Mouse (Mus musculus): Measurements from ENCODE around the gene Cfap126. TPM values are rescaled to one million over a fixed set of nuclear protein-coding genes. Genes with fewer than 3 reads are reported as not detected.
"Not testable (repeated sequence)": the region's sequence is repeated elsewhere in the genome, so short reads cannot be mapped to it uniquely, and the experiment has no call there.

The Cfap126 gene
- polyA plus RNA-seq, 1 experiment, result 2.7 TPM

- WGBS, result 83% methylated on average over 4 of the region's 5 CpGs
Measured at GRCm38 (mm10) chr1:171076176-171076575, 37.5 kb upstream of the Cfap126 start.

GRCm38 (mm10) chr1:171077192-171077591 lies 36.5 kb upstream of the Cfap126 start:
- not testable (repeated sequence) for H3K27me3 ChIP-seq (ENCODE audit: control insufficient read depth, insufficient read depth, low read length); H3K36me3 ChIP-seq (ENCODE audit: control insufficient read depth, insufficient read depth, low read length); H3K4me1 ChIP-seq (replicated peaks; ENCODE audit: control insufficient read depth, insufficient read depth, low read length); H3K4me3 ChIP-seq (ENCODE audit: control insufficient read depth, insufficient read depth, low read length); DNase-seq; H3K27ac ChIP-seq (ENCODE audit: control insufficient read depth, insufficient read depth, low read length)
- 46% methylated on average over 5 of the region's 5 CpGs for WGBS

More at GRCm38 (mm10) chr1:171076176-171076575, 37.5 kb upstream of the Cfap126 start:
- H3K27me3 ChIP-seq (ENCODE audit: control insufficient read depth, insufficient read depth, low read length); H3K27ac ChIP-seq (ENCODE audit: control insufficient read depth, insufficient read depth, low read length); H3K36me3 ChIP-seq (ENCODE audit: control insufficient read depth, insufficient read depth, low read length); H3K4me3 ChIP-seq (ENCODE audit: control insufficient read depth, insufficient read depth, low read length); H3K4me1 ChIP-seq (replicated peaks; ENCODE audit: control insufficient read depth, insufficient read depth, low read length); DNase-seq: not testable (repeated sequence)

DNA sequence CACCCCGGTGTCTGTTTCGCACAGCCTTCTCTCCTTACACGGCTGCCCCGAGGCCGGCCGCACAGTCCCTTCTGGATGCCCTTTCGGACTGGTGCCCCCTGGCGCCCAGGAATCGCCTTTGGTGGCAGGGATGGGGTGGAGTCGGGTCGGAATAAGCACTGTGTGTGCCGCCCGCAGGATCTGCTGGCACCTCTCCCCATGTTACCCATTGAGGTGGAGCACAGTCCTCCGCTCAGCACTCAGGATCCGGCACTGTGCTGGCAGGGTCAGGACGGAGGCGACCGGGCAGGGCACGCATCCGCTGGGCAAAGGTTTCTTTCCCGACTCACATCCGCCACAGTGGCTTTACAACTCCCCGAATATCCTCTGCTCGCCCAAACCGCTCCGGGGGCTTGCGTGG lies 35.8 kb upstream of the Cfap126 start:
- whole genome bisulfite sequencing, result 3% methylated on average over 20 of the region's 27 CpGs
- H3K27me3 ChIP-seq (ENCODE audit: control insufficient read depth, insufficient read depth, low read length); DNase-seq: not testable (repeated sequence)

GRCm38 (mm10) chr1:171078419-171078818 lies 35.3 kb upstream of the Cfap126 start:
- H3K36me3 ChIP-seq (ENCODE audit: control insufficient read depth, insufficient read depth, low read length); H3K27ac ChIP-seq (ENCODE audit: control insufficient read depth, insufficient read depth, low read length); H3K4me3 ChIP-seq (ENCODE audit: control insufficient read depth, insufficient read depth, low read length); H3K27me3 ChIP-seq (ENCODE audit: control insufficient read depth, insufficient read depth, low read length); DNase-seq; H3K4me1 ChIP-seq (replicated peaks; ENCODE audit: control insufficient read depth, insufficient read depth, low read length): not testable (repeated sequence)
- WGBS, result 25% methylated on average over 12 of the region's 12 CpGs

More for the DNA sequence above, 35.8 kb upstream of the Cfap126 start:
- H3K27ac ChIP-seq (ENCODE audit: control insufficient read depth, insufficient read depth, low read length); H3K36me3 ChIP-seq (ENCODE audit: control insufficient read depth, insufficient read depth, low read length); H3K4me1 ChIP-seq (replicated peaks; ENCODE audit: control insufficient read depth, insufficient read depth, low read length); H3K4me3 ChIP-seq (ENCODE audit: control insufficient read depth, insufficient read depth, low read length): not testable (repeated sequence)

DNA sequence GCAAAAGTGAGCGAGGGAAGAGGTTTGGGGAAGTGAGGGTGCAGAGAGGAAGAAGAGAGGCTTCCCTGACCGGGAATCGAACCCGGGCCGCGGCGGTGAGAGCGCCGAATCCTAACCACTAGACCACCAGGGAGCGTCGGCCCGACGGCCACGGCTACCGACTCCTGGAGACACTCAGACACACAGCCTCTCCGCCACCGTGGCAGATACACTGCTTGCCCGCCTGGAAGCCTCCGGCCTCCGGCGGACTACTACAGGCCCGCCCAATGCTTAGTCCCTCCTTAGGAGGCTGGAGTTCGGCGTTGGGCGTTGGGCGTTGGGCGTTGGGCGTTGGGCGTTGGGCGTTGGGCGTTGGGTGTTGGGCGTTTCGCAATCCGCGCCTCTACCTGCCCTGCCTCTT lies 34.4 kb upstream of the Cfap126 start:
- not testable (repeated sequence) for DNase-seq; H3K4me1 ChIP-seq (replicated peaks; ENCODE audit: control insufficient read depth, insufficient read depth, low read length); H3K27ac ChIP-seq (ENCODE audit: control insufficient read depth, insufficient read depth, low read length); H3K36me3 ChIP-seq (ENCODE audit: control insufficient read depth, insufficient read depth, low read length); H3K4me3 ChIP-seq (ENCODE audit: control insufficient read depth, insufficient read depth, low read length); H3K27me3 ChIP-seq (ENCODE audit: control insufficient read depth, insufficient read depth, low read length)
- WGBS, result 0% methylated on average over 1 of the region's 35 CpGs

GRCm38 (mm10) chr1:171079825-171080224 lies 33.9 kb upstream of the Cfap126 start:
- not testable (repeated sequence) for H3K27ac ChIP-seq (ENCODE audit: control insufficient read depth, insufficient read depth, low read length); DNase-seq; H3K4me1 ChIP-seq (replicated peaks; ENCODE audit: control insufficient read depth, insufficient read depth, low read length); H3K4me3 ChIP-seq (ENCODE audit: control insufficient read depth, insufficient read depth, low read length); H3K27me3 ChIP-seq (ENCODE audit: control insufficient read depth, insufficient read depth, low read length); H3K36me3 ChIP-seq (ENCODE audit: control insufficient read depth, insufficient read depth, low read length)
- WGBS, result no CpG with 5 or more reads among the region's 43 CpGs

GRCm38 (mm10) chr1:171081512-171082231 lies 32.0 kb upstream of the Cfap126 start:
- not testable (repeated sequence) for H3K4me1 ChIP-seq (replicated peaks; ENCODE audit: control insufficient read depth, insufficient read depth, low read length); H3K36me3 ChIP-seq (ENCODE audit: control insufficient read depth, insufficient read depth, low read length); DNase-seq; H3K4me3 ChIP-seq (ENCODE audit: control insufficient read depth, insufficient read depth, low read length); H3K27me3 ChIP-seq (ENCODE audit: control insufficient read depth, insufficient read depth, low read length); H3K27ac ChIP-seq (ENCODE audit: control insufficient read depth, insufficient read depth, low read length)
- WGBS, result 48% methylated on average over 12 of the region's 17 CpGs

DNA sequence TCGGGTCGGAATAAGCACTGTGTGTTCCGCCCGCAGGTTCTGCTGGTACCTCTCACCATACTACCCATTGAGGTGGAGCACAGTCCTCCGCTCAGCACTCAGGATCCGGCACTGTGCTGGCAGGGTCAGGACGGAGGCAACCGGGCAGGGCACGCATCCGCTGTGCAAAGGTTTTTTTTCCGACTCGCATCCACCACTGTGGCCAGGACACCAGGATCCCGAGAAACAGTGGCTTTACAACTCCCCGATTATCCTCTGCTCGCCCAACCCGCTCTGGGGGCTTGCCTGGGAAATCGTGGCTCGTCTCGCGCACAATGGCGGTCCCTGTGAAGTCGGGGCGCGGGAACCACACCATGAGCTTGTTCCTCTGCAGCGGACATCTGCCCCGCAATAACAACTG lies 28.0 kb upstream of the Cfap126 start:
- under 1% methylated on average over 26 of the region's 26 CpGs for WGBS
- TF ChIP-seq POLR2A (IDR thresholded peaks at IDR 0.05; ENCODE audit: control insufficient read depth, extremely low read depth, insufficient read depth, low read length, poor library complexity), result no peak
- TF ChIP-seq CTCF (IDR thresholded peaks at IDR 0.05; ENCODE audit: borderline replicate concordance, control insufficient read depth, extremely low read depth, insufficient read depth, low read length, poor library complexity), result no peak
- Histone ChIP-seq H3K4me3 (ENCODE audit: control insufficient read depth, insufficient read depth, low read length) (no peak overlapping the region), H3K27me3 (ENCODE audit: control insufficient read depth, insufficient read depth, low read length) (peaks cover 4% of the 10 kb centered on the region; the same call in 1 of the 2 replicates), H3K4me1 (replicated peaks; ENCODE audit: control insufficient read depth, insufficient read depth, low read length) (no peaks in the 10 kb centered on the region; the same call in 1 of the 2 replicates), H3K36me3 (ENCODE audit: control insufficient read depth, insufficient read depth, low read length) (no peaks in the 10 kb centered on the region), H3K27ac (ENCODE audit: control insufficient read depth, insufficient read depth, low read length) (no peak overlapping the region)
- no peak for DNase-seq

GRCm38 (mm10) chr1:171088237-171088869 lies 25.4 kb upstream of the Cfap126 start:
- H3K36me3 ChIP-seq (ENCODE audit: control insufficient read depth, insufficient read depth, low read length); DNase-seq; H3K4me3 ChIP-seq (ENCODE audit: control insufficient read depth, insufficient read depth, low read length); H3K27me3 ChIP-seq (ENCODE audit: control insufficient read depth, insufficient read depth, low read length); H3K4me1 ChIP-seq (replicated peaks; ENCODE audit: control insufficient read depth, insufficient read depth, low read length); H3K27ac ChIP-seq (ENCODE audit: control insufficient read depth, insufficient read depth, low read length): not testable (repeated sequence)
- 12% methylated on average over 10 of the region's 10 CpGs for WGBS
